ENCODE assay signal across 7 mouse cellular contexts in the genomic region with DNA sequence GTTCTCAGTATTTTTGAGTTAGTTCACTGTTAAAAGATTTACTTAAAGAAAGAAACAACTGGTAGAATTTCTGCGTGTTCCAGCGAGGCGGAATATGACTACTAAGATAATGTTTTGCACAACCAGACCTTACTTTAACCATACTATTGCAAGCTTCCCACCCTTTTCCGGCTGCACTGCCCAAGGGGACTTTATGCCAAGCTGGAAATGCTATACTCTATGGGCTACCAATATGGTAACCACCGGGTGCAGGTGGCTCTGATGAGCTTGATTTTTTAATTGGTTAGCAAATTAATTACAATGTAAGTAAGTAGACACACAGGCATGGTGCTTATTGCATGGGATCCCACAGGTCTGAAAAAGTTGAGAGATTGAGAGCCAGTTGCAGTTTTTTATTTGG. TPM values are rescaled to one million over a fixed set of nuclear protein-coding genes. Genes with fewer than 3 reads are reported as not detected.
A peak's percentile ranks its signal among the peaks of the same experiment; 100 is the strongest.
DNase-seq lines count a peak whose midpoint lies in the region; ATAC-seq lines count a peak whose summit lies in the region.

No protein-coding gene starts in this region.

- peaks cover 3% of the 10 kb centered on the region; the same call in 1 of the 2 replicates for H3K4me1 ChIP-seq in lung, embryonic 15.5 days
- H3K4me1 ChIP-seq in forebrain, embryonic 12.5 days: peaks cover 10% of the 10 kb centered on the region
- peaks cover 9% of the 10 kb centered on the region; the same call in 1 of the 2 replicates for H3K4me1 ChIP-seq in limb, embryonic 15.5 days
- peaks cover 12% of the 10 kb centered on the region; the same call in 1 of the 2 replicates for H3K4me1 ChIP-seq in stomach, embryonic 16.5 days (ENCODE audit: control insufficient read depth, insufficient read depth, low read length)

- H3K27me3 ChIP-seq in lung, embryonic 15.5 days: no peaks in the 10 kb centered on the region
- peaks cover 2% of the 10 kb centered on the region; the same call in 1 of the 2 replicates for H3K27me3 ChIP-seq in forebrain, embryonic 12.5 days
- H3K27me3 ChIP-seq in limb, embryonic 15.5 days: no peaks in the 10 kb centered on the region
- no peaks in the 10 kb centered on the region for H3K27me3 ChIP-seq in stomach, embryonic 16.5 days (ENCODE audit: control insufficient read depth, insufficient read depth, low read length)

- 74% methylated on average over 5 of the region's 5 CpGs for WGBS in lung, embryonic 15.5 days
- WGBS in forebrain, embryonic 12.5 days: 65% methylated on average over 5 of the region's 5 CpGs
- 56% methylated on average over 5 of the region's 5 CpGs for WGBS in limb, embryonic 15.5 days
- 66% methylated on average over 5 of the region's 5 CpGs for WGBS in stomach, embryonic 16.5 days

- H3K36me3 ChIP-seq in lung, embryonic 15.5 days: no peaks in the 10 kb centered on the region
- no peaks in the 10 kb centered on the region for H3K36me3 ChIP-seq in forebrain, embryonic 12.5 days (replicated peaks)
- no peaks in the 10 kb centered on the region for H3K36me3 ChIP-seq in limb, embryonic 15.5 days
- H3K36me3 ChIP-seq in stomach, embryonic 16.5 days (ENCODE audit: control insufficient read depth, insufficient read depth, low read length): no peaks in the 10 kb centered on the region

- H3K4me3 ChIP-seq in lung, embryonic 15.5 days: peak overlapping the region; percentile 94; the same call in 1 of the 2 replicates
- H3K4me3 ChIP-seq in forebrain, embryonic 12.5 days (replicated peaks): peak overlapping the region; percentile 85
- peak overlapping the region; percentile 79 for H3K4me3 ChIP-seq in limb, embryonic 15.5 days
- H3K4me3 ChIP-seq in stomach, embryonic 16.5 days (replicated peaks; ENCODE audit: low read length): peak overlapping the region; percentile 92

- H3K27ac ChIP-seq in lung, embryonic 15.5 days: peak overlapping the region; percentile 90; the same call in 1 of the 2 replicates
- H3K27ac ChIP-seq in forebrain, embryonic 12.5 days: no peak overlapping the region
- H3K27ac ChIP-seq in limb, embryonic 15.5 days: 0 out of 2 replicates have a peak overlapping the region, but pooled peaks have one; percentile 22
- H3K27ac ChIP-seq in stomach, embryonic 16.5 days (ENCODE audit: low read length): peak overlapping the region; percentile 94

- H3K4me2 ChIP-seq in lung, embryonic 15.5 days: peak overlapping the region; percentile 81
- H3K4me2 ChIP-seq in forebrain, embryonic 12.5 days: peak overlapping the region; percentile 72
- H3K4me2 ChIP-seq in limb, embryonic 15.5 days: peak overlapping the region; percentile 73
- H3K4me2 ChIP-seq in stomach, embryonic 16.5 days (ENCODE audit: low read depth, low read length): peak overlapping the region; percentile 59

- DNase-seq in lung, postnatal 4 days: no peak
- no peak for DNase-seq in spleen, postnatal 10 days (ENCODE audit: low spot score in 2 of 2)
- DNase-seq in urinary bladder, adult 2 months (ENCODE audit: low spot score): no peak

- H3K9ac ChIP-seq in lung, embryonic 15.5 days: no peak overlapping the region
- 0 out of 2 replicates have a peak overlapping the region, but pooled peaks have one; percentile 93 for H3K9ac ChIP-seq in forebrain, embryonic 12.5 days
- no peak overlapping the region for H3K9ac ChIP-seq in limb, embryonic 15.5 days
- H3K9ac ChIP-seq in stomach, embryonic 16.5 days (ENCODE audit: low read length): no peak overlapping the region

- H3K9me3 ChIP-seq in lung, embryonic 15.5 days: no peaks in the 10 kb centered on the region
- no peaks in the 10 kb centered on the region for H3K9me3 ChIP-seq in forebrain, embryonic 12.5 days
- no peaks in the 10 kb centered on the region for H3K9me3 ChIP-seq in limb, embryonic 15.5 days
- no peaks in the 10 kb centered on the region for H3K9me3 ChIP-seq in stomach, embryonic 16.5 days (replicated peaks; ENCODE audit: control insufficient read depth, low read length)

- ATAC-seq in lung, embryonic 15.5 days (ENCODE audit: borderline replicate concordance, extremely low read depth, low FRiP score, low TSS enrichment): no peak
- ATAC-seq in forebrain, embryonic 12.5 days (ENCODE audit: low FRiP score): no peak
- ATAC-seq in limb, embryonic 15.5 days (ENCODE audit: insufficient number of reproducible peaks, low FRiP score, low TSS enrichment, low read depth): no peak
- ATAC-seq in stomach, embryonic 16.5 days (ENCODE audit: insufficient read depth, low FRiP score): no peak

RNA-seq across cellular contexts. Expression of gene Supt3, which starts 1.2 kb away (rescaled TPM):
- 19.7 and 21.9 TPM in 2 replicates for polyA plus RNA-seq in lung, embryonic 15.5 days (2015; fragmentation: Nextera tagmentation; extraction: Ambion mirVana)
- polyA plus RNA-seq in forebrain, embryonic 12.5 days (2016; fragmentation: Nextera tagmentation; extraction: Ambion mirVana): 21.7 and 23.0 TPM in 2 replicates
- polyA plus RNA-seq in limb, embryonic 15.5 days (2015; fragmentation: Nextera tagmentation; extraction: Ambion mirVana): 18.8 and 19.2 TPM in 2 replicates
- 17.4 and 19.3 TPM in 2 replicates for polyA plus RNA-seq in stomach, embryonic 16.5 days (2015; fragmentation: Nextera tagmentation; extraction: Ambion mirVana)
- polyA plus RNA-seq in urinary bladder, adult 2 months (2012; rRNA removed): 4.8 and 7.6 TPM in 2 replicates

RNA-seq across cellular contexts. Expression of gene Runx2, which starts 36.5 kb away (rescaled TPM):
- polyA plus RNA-seq in lung, embryonic 15.5 days (2015; fragmentation: Nextera tagmentation; extraction: Ambion mirVana): 0.49 and 0.80 TPM in 2 replicates
- polyA plus RNA-seq in forebrain, embryonic 12.5 days (2016; fragmentation: Nextera tagmentation; extraction: Ambion mirVana): 3.0 and 3.4 TPM in 2 replicates
- polyA plus RNA-seq in limb, embryonic 15.5 days (2015; fragmentation: Nextera tagmentation; extraction: Ambion mirVana): 13.1 and 17.7 TPM in 2 replicates
- polyA plus RNA-seq in stomach, embryonic 16.5 days (2015; fragmentation: Nextera tagmentation; extraction: Ambion mirVana): 0.89 and 1.5 TPM in 2 replicates
- polyA plus RNA-seq in urinary bladder, adult 2 months (2012; rRNA removed): 2.4 and 2.6 TPM in 2 replicates
